Mouse (Mus musculus): Measurements from ENCODE around the gene Zbtb4. TPM values are rescaled to one million over a fixed set of nuclear protein-coding genes. Genes with fewer than 3 reads are reported as not detected.

Zbtb4 gene
- polyA plus RNA-seq, 1 experiment from 2014 or later: 0.99 TPM

GRCm38 (mm10) chr11:69806378-69806777 is 40.7 kb downstream of the Zbtb4 start:
- peaks cover 48% of the 10 kb centered on the region for H3K27me3 ChIP-seq (ENCODE audit: control insufficient read depth, insufficient read depth, low read length)
- 82% methylated on average over 4 of the region's 4 CpGs for WGBS

DNA sequence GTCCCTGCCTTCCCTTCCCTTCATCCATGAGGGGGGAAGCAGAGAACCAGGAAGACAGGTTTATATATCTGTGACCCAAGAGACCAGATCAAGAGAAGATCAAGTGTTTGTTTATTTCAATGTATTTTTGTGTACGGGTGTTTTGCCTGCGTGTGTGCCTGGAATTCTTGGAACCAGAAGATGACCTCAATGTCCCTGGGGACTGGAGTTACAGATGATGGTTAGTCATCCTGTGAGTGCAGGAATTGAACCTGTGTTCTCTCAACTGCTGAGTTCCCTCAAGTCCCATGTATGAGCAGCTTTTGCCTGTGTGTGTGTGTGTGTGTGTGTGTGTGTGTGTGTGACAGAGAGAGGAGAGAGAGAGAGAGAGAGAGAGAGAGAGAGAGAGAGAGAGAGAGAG is 41.9 kb downstream of the Zbtb4 start:
- Histone ChIP-seq H3K27me3 (ENCODE audit: control insufficient read depth, insufficient read depth, low read length) (peaks cover 35% of the 10 kb centered on the region), H3K36me3 (ENCODE audit: control insufficient read depth, insufficient read depth, low read length) (no peaks in the 10 kb centered on the region), H3K9me3 (ENCODE audit: control insufficient read depth, low read length) (no peaks in the 10 kb centered on the region), H3K4me3 (ENCODE audit: low read depth, low read length) (no peak overlapping the region), H3K27ac (ENCODE audit: low read depth, low read length) (no peak overlapping the region), H3K4me2 (ENCODE audit: low read depth) (no peak overlapping the region), H3K9ac (ENCODE audit: low read length) (no peak overlapping the region), H3K4me1 (ENCODE audit: control insufficient read depth, insufficient read depth, low read length) (peaks cover 13% of the 10 kb centered on the region)
- 88% methylated on average over 2 of the region's 2 CpGs for WGBS
- ATAC-seq (ENCODE audit: insufficient read depth, low FRiP score, low TSS enrichment) (no peak), DNase-seq (ENCODE audit: low spot score) (no peak)

More at GRCm38 (mm10) chr11:69806378-69806777, 40.7 kb downstream of the Zbtb4 start:
- Histone ChIP-seq H3K4me3 (ENCODE audit: low read depth, low read length) (no peak overlapping the region), H3K36me3 (ENCODE audit: control insufficient read depth, insufficient read depth, low read length) (no peaks in the 10 kb centered on the region), H3K4me1 (ENCODE audit: control insufficient read depth, insufficient read depth, low read length) (peaks cover 17% of the 10 kb centered on the region), H3K27ac (ENCODE audit: low read depth, low read length) (no peak overlapping the region), H3K4me2 (ENCODE audit: low read depth) (no peak overlapping the region), H3K9me3 (ENCODE audit: control insufficient read depth, low read length) (no peaks in the 10 kb centered on the region), H3K9ac (ENCODE audit: low read length) (no peak overlapping the region)
- DNase-seq (ENCODE audit: low spot score) (no peak), ATAC-seq (ENCODE audit: insufficient read depth, low FRiP score, low TSS enrichment) (no peak)

GRCm38 (mm10) chr11:69810280-69810679 is 44.6 kb downstream of the Zbtb4 start:
- Histone ChIP-seq H3K27me3 (ENCODE audit: control insufficient read depth, insufficient read depth, low read length) (peaks cover 11% of the 10 kb centered on the region), H3K4me1 (ENCODE audit: control insufficient read depth, insufficient read depth, low read length) (no peaks in the 10 kb centered on the region), H3K36me3 (ENCODE audit: control insufficient read depth, insufficient read depth, low read length) (no peaks in the 10 kb centered on the region), H3K4me3 (ENCODE audit: low read depth, low read length) (no peak overlapping the region), H3K9me3 (ENCODE audit: control insufficient read depth, low read length) (no peaks in the 10 kb centered on the region), H3K4me2 (ENCODE audit: low read depth) (no peak overlapping the region), H3K27ac (ENCODE audit: low read depth, low read length) (no peak overlapping the region), H3K9ac (ENCODE audit: low read length) (no peak overlapping the region)
- DNase-seq (ENCODE audit: low spot score) (no peak), ATAC-seq (ENCODE audit: insufficient read depth, low FRiP score, low TSS enrichment) (no peak)

- Histone ChIP-seq H3K4me1 (ENCODE audit: control insufficient read depth, insufficient read depth, low read length) (no peaks in the 10 kb centered on the region), H3K9ac (ENCODE audit: low read length) (no peak within 1 kb of the TSS; the same call in 1 of the 2 replicates), H3K27me3 (ENCODE audit: control insufficient read depth, insufficient read depth, low read length) (no peaks in the 10 kb centered on the region), H3K9me3 (ENCODE audit: control insufficient read depth, low read length) (peaks cover 6% of the 10 kb centered on the region; the same call in 1 of the 2 replicates), H3K36me3 (ENCODE audit: control insufficient read depth, insufficient read depth, low read length) (no peaks in the 10 kb centered on the region), H3K4me2 (ENCODE audit: low read depth) (no peak within 1 kb of the TSS), H3K27ac (ENCODE audit: low read depth, low read length) (no peak within 1 kb of the TSS), H3K4me3 (ENCODE audit: low read depth, low read length) (no peak within 1 kb of the TSS)
- 64% methylated on average over 10 of the region's 10 CpGs for WGBS
- no peak for ATAC-seq (ENCODE audit: insufficient read depth, low FRiP score, low TSS enrichment)
- no peak for DNase-seq (ENCODE audit: low spot score)
These were observed 49.4 kb downstream of the Zbtb4 start, which contains the start of gene Gm39566 for GRCm38 (mm10) chr11:69815155-69815554. Gm39566 (minus strand) TSS chr11:69815298.

- no peak overlapping the region for H3K4me3 ChIP-seq (ENCODE audit: low read depth, low read length)
- H3K9me3 ChIP-seq (ENCODE audit: control insufficient read depth, low read length): peaks cover 6% of the 10 kb centered on the region; the same call in 1 of the 2 replicates
- no peak for ATAC-seq (ENCODE audit: insufficient read depth, low FRiP score, low TSS enrichment)
- no peaks in the 10 kb centered on the region for H3K36me3 ChIP-seq (ENCODE audit: control insufficient read depth, insufficient read depth, low read length)
- WGBS: 91% methylated on average over 12 of the region's 12 CpGs
- no peaks in the 10 kb centered on the region for H3K4me1 ChIP-seq (ENCODE audit: control insufficient read depth, insufficient read depth, low read length)
- no peak for DNase-seq (ENCODE audit: low spot score)
- no peaks in the 10 kb centered on the region for H3K27me3 ChIP-seq (ENCODE audit: control insufficient read depth, insufficient read depth, low read length)
- no peak overlapping the region for H3K4me2 ChIP-seq (ENCODE audit: low read depth)
- no peak overlapping the region for H3K27ac ChIP-seq (ENCODE audit: low read depth, low read length)
- no peak overlapping the region for H3K9ac ChIP-seq (ENCODE audit: low read length)
These were observed 50.8 kb downstream of the Zbtb4 start for GRCm38 (mm10) chr11:69816520-69816919.

DNA sequence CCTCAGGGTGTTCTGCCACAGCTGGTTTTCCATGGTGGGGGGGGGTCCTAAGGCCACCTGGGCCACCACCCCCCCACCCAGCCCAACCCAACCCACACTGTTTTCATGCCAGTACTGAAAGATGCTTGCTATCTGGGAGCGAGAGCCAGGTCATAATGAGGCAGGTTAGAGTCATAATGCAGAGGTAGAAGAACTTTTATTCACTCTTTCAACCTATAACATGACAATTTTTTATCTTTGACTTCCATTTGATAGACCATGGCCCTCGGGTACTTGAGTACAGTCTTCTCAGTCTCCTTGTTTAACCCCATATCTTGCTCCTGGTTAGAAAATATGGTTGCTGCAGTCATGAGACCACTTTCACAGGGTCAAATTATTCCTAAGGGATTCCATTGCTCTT is 52.7 kb downstream of the Zbtb4 start, which contains the start of gene Spem2:
Gene Spem2, minus strand, starts transcription at position 101 of the 400 bp plus-strand sequence.
- H3K9ac ChIP-seq (ENCODE audit: low read length): no peak within 1 kb of the TSS
- peaks cover 6% of the 10 kb centered on the region; the same call in 1 of the 2 replicates for H3K9me3 ChIP-seq (ENCODE audit: control insufficient read depth, low read length)
- WGBS: 81% methylated on average over 2 of the region's 2 CpGs
- no peaks in the 10 kb centered on the region for H3K4me1 ChIP-seq (ENCODE audit: control insufficient read depth, insufficient read depth, low read length)
- H3K27ac ChIP-seq (ENCODE audit: low read depth, low read length): no peak within 1 kb of the TSS
- no peaks in the 10 kb centered on the region for H3K36me3 ChIP-seq (ENCODE audit: control insufficient read depth, insufficient read depth, low read length)
- DNase-seq (ENCODE audit: low spot score) (no peak), ATAC-seq (ENCODE audit: insufficient read depth, low FRiP score, low TSS enrichment) (no peak)
- H3K4me2 ChIP-seq (ENCODE audit: low read depth): no peak within 1 kb of the TSS
- no peak within 1 kb of the TSS for H3K4me3 ChIP-seq (ENCODE audit: low read depth, low read length)
- H3K27me3 ChIP-seq (ENCODE audit: control insufficient read depth, insufficient read depth, low read length): no peaks in the 10 kb centered on the region

DNA sequence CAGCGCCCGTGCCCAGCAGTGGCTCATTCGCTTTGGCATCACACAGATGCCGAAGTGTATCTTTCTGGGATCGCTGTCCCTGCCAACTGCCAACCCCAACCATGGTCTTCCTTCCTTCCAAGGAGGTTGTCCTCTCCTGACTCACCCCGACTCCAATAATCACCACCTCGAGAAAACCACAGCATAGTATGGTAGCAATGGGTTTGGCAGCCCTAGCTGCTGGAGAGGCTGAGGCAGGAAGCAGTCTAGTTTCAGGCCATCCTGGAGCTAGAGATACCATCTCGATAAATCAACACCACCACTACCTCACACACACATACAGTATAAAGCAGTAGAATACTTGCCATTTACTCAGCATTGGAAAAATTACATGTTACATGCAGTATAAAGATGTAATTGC is 53.2 kb downstream of the Zbtb4 start:
- Histone ChIP-seq H3K36me3 (ENCODE audit: control insufficient read depth, insufficient read depth, low read length) (no peaks in the 10 kb centered on the region), H3K27me3 (ENCODE audit: control insufficient read depth, insufficient read depth, low read length) (no peaks in the 10 kb centered on the region), H3K9ac (ENCODE audit: low read length) (no peak overlapping the region), H3K4me3 (ENCODE audit: low read depth, low read length) (no peak overlapping the region), H3K9me3 (ENCODE audit: control insufficient read depth, low read length) (peaks cover 6% of the 10 kb centered on the region; the same call in 1 of the 2 replicates), H3K4me2 (ENCODE audit: low read depth) (no peak overlapping the region), H3K27ac (ENCODE audit: low read depth, low read length) (no peak overlapping the region), H3K4me1 (ENCODE audit: control insufficient read depth, insufficient read depth, low read length) (no peaks in the 10 kb centered on the region)
- ATAC-seq (ENCODE audit: insufficient read depth, low FRiP score, low TSS enrichment) (no peak), DNase-seq (ENCODE audit: low spot score) (no peak)
- 94% methylated on average over 8 of the region's 8 CpGs for WGBS

DNA sequence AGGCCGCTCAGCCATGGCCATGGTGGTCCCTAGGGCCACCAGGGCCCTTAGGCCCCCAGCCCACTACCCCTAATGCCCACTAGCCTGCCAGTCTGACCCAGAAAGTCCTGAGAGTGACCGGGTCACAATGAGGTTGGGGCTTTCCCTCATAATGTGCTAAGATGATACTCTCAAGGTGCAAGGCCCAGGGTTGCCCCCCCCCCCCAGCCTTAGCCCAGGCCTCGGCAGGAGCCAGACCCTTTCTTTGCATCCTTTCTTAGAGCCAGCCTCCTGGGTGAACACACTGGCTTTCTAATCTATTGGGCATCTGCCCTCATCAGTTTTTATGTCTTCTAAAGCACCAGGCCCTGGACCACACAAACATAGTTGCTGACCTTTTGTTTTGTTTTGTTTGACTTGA is 56.4 kb downstream of the Zbtb4 start, which contains the start of gene Spem1:
Gene Spem1, minus strand, starts transcription at position 101 of the 400 bp plus-strand sequence.
- ATAC-seq (ENCODE audit: insufficient read depth, low FRiP score, low TSS enrichment) (no peak), DNase-seq (ENCODE audit: low spot score) (no peak)
- H3K27ac ChIP-seq (ENCODE audit: low read depth, low read length): no peak within 1 kb of the TSS
- no peak within 1 kb of the TSS for H3K4me2 ChIP-seq (ENCODE audit: low read depth)
- no peaks in the 10 kb centered on the region for H3K4me1 ChIP-seq (ENCODE audit: control insufficient read depth, insufficient read depth, low read length)
- H3K4me3 ChIP-seq (ENCODE audit: low read depth, low read length): no peak within 1 kb of the TSS
- H3K36me3 ChIP-seq (ENCODE audit: control insufficient read depth, insufficient read depth, low read length): peaks cover 7% of the 10 kb centered on the region
- no peaks in the 10 kb centered on the region for H3K27me3 ChIP-seq (ENCODE audit: control insufficient read depth, insufficient read depth, low read length)
- peaks cover 3% of the 10 kb centered on the region; the same call in 1 of the 2 replicates for H3K9me3 ChIP-seq (ENCODE audit: control insufficient read depth, low read length)
- no peak within 1 kb of the TSS for H3K9ac ChIP-seq (ENCODE audit: low read length)
- 92% methylated on average over 3 of the region's 3 CpGs for WGBS

GRCm38 (mm10) chr11:69823456-69823855 is 57.7 kb downstream of the Zbtb4 start:
- ATAC-seq (ENCODE audit: insufficient read depth, low FRiP score, low TSS enrichment): no peak
- no peak overlapping the region for H3K27ac ChIP-seq (ENCODE audit: low read depth, low read length)
- no peaks in the 10 kb centered on the region for H3K9me3 ChIP-seq (ENCODE audit: control insufficient read depth, low read length)
- H3K27me3 ChIP-seq (ENCODE audit: control insufficient read depth, insufficient read depth, low read length): no peaks in the 10 kb centered on the region
- no peaks in the 10 kb centered on the region for H3K4me1 ChIP-seq (ENCODE audit: control insufficient read depth, insufficient read depth, low read length)
- no peak overlapping the region for H3K4me3 ChIP-seq (ENCODE audit: low read depth, low read length)
- peaks cover 15% of the 10 kb centered on the region for H3K36me3 ChIP-seq (ENCODE audit: control insufficient read depth, insufficient read depth, low read length)
- DNase-seq (ENCODE audit: low spot score): no peak
- H3K4me2 ChIP-seq (ENCODE audit: low read depth): no peak overlapping the region
- WGBS: 76% methylated on average over 2 of the region's 2 CpGs
- no peak overlapping the region for H3K9ac ChIP-seq (ENCODE audit: low read length)
